Mouse (Mus musculus) megakaryocyte, adult 5-6 weeks (primary cell): ENCODE measurements around the gene Kcng4. TPM values are rescaled to one million over a fixed set of nuclear protein-coding genes. Genes with fewer than 3 reads are reported as not detected.
A peak's percentile ranks its signal among the peaks of the same experiment; 100 is the strongest.

Experiments
- ATAC-seq: 2 replicates; pipeline ENCODE4 v1.8.0; 2016; ENCODE audit warnings: mild to moderate bottlenecking, inconsistent platforms; ENCODE audit not compliant: poor library complexity, severe bottlenecking
- total RNA-seq, 2 experiments: library from RNA; stranded (forward) in 1 of 2; stranded (reverse) in 1 of 2; fragments of 153-499, 151-499 nt in 1 of 2; fragments of 221-1000, 200-1000 nt in 1 of 2; gene quantifications; 2 replicates each; pipeline versions ENCODE4 v1.2.3 to v1.2.4; 2015 to 2017

Gene Kcng4
- not detected in 2 replicates for total RNA-seq (2015)
- not detected in 2 replicates for total RNA-seq (2017)

DNA sequence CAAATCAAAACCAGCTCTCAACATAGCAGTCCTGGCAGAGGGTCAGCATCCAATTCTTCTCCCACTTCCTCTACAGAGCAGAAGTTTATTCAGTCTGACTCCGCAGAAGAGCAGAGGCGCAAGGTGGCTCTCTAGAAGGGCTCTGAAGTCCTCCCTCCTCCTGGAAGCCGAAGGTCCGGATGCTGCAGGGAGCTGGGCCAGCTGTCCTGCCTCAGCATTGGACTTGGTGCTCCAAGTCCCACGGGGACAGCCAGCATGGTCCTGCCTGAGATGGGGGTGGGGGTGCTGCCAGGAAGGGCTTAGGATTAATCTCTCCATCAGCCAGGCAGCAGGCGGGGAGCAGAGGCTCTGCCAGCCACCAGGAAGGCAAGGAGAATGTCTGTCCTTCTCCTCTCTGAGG lies at the start of gene Kcng4:
Gene Kcng4 (minus strand): TSS at position 303 of the 400 bp plus-strand sequence.
- ATAC-seq = no peak

DNA sequence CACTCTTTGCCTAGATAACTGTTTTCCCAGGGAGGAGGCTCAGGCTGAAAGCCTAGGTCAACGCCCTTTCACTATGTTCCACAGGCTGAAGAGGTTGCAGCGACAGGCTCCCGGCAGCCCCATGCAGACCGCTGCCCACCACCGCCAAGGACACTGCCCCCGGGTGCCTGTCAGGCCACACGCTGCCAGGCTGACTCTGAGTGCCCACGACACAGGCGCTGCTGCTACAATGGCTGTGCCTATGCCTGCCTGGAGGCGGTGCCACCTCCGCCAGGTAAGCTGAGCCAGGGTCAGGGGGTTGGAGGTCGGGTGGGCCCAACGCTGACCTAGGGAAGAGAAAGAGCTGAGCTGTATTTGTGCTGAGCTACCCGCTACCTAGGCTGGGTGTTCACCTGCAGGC lies 43.7 kb upstream of the Kcng4 start:
- ATAC-seq = no peak

DNA sequence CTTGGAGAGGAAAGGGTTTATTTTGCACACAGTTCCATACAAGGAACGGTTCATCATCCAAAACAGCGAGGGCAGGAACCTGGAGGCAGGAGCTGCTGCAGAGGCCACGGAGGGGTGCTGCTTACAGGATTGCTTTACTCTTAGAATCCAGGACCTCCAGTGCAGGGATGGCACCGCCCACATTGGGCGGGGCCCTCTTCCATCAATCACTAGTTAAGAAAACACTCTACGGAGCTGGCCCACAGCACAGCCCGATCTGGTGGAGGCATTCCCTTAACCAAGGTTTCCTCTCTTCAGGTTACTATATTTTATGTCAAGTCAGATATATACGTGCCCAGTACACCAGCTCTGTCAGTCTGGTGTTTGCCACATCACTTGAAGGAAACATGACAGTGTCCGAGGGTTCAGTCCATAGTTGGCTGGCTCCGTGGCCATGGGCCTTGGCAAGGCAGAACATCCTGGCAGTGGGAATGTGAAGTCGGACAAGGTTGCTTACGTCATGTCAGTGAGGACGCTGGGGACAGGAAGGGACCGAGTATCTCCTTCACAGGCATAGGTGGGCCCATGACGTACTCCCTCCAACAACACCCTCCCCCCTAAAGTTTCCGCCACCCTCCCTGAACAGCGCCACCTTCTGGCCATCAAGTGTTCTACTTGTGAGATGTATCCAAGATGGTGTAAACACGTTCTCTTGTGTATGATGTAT lies 42.8 kb upstream of the Kcng4 start:
- ATAC-seq = no peak

DNA sequence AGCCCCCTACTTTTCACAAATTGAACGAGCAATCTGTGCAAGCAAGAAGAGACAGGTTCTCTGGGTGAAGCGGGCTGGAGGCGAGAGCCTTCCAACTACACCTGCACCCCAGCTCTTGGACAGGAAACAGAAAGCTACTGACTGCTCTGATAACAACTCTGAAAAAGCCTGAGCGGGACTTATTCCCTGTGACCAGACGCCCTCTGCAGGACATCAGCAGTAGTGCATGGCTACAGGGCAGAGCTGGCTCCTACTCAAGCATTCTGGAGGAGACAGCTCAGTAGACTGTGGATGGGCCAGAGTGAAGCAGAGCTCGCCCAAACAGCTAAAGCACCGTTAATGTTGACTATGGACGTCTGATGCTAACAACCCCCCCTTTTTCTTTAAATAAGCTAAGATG lies 40.9 kb upstream of the Kcng4 start:
- peak; percentile 88 for ATAC-seq

DNA sequence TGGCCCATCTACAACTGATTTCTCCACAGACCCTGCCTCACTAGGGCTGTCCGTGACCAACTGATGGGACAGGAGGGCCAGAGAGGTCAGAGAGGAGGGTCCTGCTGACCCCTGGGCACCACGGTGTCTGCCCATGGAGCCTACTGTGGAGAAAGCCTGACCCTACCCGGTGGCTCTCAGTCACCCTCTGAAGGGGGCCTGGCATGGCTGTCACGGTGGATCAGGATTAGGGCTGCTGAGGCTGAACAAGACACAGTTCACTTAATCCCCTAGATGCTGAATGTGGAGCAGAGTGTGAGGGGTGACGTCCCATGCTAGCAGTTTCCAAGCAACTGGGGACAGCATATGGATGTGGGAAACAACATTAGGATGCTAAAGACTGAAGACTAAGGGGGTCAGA lies 40.0 kb upstream of the Kcng4 start:
- ATAC-seq = no peak

DNA sequence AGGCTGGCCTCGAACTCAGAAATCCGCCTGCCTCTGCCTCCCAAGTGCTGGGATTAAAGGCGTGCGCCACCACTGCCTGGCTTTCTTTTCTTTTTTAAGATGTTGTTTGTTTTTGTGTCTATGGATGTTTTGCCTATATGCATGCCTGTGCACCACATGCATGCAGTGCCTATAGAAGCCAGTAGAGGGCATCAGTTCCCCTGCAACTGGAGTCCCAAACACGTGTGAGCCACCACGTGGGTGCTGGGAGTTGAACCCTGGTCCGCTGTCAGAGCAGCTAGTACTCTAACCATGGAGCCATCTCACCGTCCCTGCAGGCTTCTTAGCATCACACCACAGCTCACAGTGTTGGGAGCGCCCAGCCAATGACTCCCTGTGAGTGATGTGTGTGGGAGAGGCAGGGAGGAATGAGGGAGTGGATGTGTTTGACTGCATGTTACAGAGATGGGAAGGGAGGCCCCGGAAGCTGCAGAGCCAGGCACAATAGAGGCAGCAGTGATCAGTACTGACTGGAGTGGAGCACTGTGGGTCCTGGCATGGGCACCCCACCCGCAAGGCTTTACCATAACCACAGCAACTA lies 38.6 kb upstream of the Kcng4 start:
- no peak for ATAC-seq

DNA sequence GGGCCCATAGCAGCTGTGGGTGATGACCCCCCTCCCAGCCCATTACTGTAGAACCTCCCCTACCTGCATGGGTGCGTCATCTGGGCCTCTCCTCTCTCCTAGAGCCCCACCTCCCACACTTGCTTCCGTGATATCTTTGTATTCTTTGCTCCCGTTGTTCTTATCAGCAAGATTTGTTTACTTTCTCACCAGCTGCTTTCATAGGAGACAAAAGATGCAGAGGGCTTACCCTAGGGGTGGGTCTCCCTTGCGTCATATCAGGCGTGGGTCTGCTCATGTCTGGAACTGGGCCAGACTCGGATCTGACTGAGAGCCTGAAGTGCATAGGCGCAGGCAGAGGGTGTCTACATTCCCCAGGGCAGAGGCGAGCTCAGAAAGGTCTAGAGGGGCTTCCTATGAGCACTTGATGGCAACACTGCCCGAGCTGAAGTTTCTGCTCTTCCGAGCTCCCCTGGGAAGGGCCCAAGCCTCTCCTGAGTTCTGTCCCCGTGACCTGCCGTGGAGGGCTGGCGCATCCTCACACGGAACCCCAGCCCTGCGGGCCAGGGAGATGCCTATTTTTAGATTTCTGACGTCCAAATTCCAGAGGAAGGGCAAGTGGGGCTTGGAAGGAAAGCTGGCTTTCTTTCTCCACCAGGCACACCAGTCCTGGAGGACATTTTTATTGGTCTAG lies 35.1 kb upstream of the Kcng4 start:
- no peak for ATAC-seq

DNA sequence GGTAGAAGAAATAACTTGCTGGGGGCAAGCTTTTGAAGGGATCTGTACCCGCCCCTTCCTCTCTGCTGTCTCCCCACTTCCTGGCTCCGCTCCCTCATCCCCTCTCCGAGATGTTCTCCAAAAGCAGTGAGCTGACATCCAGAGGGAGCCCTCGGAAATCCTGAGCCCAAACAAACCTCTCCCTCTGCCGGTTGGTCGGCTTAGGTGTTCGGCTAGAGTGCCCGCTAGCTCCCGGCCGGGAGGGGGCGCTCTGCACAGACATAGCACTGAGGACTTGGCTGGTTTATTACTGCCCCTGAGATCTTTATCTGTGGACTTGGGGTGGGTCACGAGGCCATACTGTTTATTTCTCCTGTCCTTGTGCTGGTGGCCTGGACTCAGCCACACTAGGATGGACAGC lies 33.8 kb upstream of the Kcng4 start:
- no peak for ATAC-seq

DNA sequence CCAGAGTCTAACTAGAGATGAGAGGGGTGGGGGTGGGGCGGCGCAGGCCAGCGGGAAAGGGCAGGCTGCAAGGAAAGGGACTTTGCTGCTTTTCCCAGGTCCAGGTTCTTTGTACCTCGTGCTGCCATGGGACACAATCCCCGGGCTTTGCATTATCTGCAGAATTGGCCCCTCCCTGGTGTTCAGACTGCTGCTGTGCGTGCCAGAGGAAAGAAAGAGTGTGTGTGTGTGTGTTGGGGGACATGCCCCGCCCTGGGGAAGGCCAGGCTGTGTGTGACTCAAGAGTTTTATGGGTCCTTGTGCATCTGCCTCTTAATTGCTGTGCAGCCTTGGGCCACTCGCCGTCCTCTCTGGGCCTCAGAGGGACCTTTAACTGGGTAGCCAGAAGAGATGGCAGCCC lies 33.0 kb upstream of the Kcng4 start:
- ATAC-seq = no peak

DNA sequence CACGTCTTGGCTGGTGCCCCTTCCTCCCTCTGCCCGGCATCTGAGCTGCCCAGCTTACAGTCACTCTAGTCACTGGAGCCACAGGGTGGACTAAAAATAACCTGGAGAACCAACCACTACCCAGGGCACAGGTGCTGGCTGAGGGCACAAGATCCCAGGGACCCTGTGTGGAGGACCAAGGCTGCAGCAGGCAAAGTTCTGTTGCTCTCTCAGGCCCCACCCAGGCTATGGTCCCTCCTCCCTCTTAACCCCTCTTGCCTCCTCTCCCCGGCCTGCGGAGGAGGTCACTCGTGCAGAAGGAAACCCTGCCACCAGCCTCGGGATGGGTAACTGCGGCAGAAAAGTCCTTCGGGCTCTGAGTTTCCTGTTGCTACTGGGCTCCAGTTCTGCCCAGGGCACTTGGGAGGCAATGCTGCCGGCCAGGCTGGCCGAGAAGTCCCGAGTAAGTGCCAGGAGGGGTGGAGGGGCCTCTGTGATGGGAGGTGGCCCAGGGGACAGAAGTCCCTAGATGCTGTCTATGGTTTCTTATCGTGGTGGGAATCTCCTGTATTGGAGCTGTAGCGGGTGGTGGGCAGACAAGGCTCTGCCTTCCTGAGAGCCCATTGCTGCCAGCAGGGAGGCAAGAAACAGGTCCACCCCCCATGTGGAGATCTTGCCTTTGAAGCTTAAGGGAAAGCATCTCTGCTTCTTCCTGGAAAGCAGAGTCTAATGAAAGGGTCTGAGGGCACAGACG lies 30.9 kb upstream of the Kcng4 start, which contains the start of gene Wfdc1:
Gene Wfdc1 (plus strand): TSS at position 147 of the 733 bp plus-strand sequence.
- no peak for ATAC-seq

DNA sequence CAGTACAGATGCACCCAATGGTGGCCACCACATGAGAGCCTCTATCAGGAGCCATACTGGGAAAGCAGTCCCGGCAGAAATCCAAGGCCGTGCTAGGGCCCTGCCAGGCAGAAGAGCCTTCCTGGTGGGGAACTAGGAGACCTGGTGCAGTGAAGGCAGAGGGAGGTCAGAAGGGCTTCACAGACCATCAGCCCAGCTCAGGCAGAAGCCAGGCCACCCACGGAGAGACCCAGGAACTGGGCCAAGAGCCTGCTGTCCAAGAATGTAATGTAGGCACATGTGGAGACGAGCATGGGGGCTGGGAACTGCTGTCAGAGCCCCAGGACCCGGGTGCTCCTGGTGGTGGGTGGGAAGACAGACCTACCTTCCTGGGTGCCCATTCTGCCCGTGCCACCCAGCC lies 29.8 kb upstream of the Kcng4 start:
- ATAC-seq = no peak

DNA sequence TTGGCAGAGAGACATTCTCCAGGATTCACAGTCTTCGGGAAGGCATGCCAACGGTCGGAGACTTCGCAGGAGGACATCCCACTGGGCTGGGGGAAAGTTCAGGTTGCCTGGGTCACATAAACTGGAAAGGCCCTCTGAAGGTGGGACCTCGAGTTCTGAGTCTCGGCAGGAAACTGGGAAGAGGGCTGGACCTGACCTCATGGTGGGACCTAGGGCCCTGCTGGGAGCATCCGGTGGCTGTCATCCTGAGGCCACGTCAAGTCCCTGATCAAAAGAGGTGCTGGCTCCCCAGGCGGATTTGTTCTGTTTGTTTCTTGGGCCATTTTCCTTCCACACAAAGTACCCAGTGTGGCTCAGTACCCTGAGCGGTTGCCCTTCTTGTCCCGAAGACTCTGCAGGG lies 28.0 kb upstream of the Kcng4 start:
- no peak for ATAC-seq

DNA sequence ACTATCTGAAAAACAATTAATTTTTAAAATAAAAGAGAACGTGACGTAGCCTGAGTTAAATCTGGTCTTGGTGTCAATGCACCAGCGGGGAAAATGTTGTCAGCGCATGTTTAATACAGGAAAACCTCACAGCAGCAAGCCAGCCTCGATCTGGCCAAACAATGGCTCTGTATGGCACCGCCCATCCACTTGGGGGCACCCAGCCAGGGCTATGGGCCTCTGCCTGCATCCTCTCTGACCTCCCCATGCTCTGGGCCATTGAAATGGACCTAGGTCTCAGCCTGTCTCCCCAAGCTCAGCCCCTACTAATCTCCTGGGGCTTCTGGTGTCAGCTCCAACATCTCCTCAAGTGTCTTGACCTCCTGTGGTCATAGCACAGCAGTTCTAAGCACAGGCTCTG lies 26.4 kb upstream of the Kcng4 start:
- no peak for ATAC-seq

DNA sequence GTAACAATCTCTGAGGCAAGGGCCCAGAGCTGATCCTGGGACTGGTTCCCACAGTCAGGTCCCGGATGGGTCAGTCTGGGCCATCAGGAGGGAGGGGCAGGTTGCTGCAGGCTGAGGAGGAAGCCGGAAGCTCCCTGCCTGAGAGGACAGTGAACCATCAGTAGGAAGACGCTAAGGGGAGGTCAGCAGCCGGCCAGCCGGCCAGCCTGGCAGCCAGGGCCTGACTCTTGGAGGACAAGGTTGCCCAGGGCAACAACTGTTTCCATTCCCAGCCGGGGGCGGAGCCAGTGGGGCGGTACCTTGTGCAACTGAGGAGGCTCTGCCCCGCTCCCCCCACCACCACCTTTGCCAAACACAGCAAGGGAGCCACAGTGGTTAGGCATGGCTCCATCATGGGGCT lies 25.6 kb upstream of the Kcng4 start:
- ATAC-seq = no peak

DNA sequence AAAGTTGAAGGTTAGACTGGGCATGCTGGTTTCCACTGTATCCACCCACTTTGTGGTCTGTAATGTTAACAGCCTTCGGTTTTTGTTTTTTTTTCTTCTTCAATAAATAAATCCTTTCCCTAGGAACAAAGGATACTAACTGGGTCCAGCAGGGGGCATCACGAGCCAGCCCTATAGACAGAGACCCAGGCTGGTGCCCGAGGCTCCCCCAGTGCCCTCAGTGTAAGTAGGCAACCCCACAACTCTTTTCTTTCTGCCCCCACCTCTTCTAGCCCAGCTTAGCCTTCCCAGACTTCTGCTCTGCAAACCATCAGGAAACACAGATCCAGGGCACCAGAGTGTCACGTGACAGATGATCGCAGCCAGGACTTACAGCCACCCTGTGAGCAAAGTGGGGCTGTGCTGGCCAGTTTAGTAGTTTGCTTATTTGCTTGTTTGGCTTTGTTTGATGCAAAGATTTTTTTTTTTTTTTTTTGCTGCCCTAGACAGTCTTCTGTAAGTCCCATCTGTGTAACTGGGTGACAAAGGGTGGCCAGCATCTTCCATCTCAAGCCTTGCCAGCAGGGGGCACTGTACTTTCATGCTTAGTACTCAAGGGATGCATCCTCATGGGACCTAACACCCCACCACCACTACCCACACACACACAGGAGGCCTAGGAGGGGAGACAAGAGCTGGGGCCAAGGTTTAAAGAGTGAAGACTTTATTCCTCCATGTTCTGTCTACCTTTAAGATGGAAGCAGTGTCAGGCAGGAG lies 21.4 kb upstream of the Kcng4 start:
- ATAC-seq = no peak

DNA sequence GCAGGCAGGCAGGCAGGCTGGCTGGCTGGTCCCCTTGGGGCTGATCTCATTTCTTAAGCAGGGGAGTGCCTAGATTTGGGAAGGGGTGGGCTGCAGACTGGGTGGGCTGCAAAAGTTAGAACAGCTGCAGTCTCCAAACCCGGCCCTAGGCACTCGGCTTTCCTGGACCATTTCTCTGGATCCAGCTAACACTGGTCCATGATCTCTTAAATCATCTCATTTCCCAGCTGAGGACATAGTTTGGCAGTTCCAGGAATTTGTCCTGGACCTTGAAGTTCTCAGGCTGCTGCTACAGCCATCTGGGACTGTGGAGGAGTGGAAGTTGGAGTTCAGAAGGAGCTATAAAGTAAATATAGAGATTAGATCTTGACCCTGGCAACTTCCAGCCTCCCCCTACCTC lies 15.8 kb upstream of the Kcng4 start:
- ATAC-seq = no peak

DNA sequence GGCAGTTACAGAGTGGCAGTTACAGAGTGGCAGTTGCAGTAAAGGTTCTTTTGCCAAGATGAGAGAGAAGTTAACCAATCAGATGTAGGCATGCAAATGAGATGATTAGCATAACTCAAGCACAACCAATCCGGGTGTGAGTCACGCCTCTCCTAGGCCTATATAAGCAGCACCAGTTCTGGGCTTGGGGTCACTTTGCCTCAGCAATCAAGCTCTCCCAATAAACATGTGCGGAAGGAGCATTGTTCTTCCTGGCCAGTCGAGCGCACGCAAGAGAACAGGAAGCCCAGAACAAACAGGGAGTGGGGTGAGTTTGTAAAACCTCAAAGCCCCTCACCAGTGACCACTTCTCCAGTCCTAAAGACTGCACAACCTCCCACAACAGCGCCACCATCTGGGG lies 11.4 kb upstream of the Kcng4 start:
- ATAC-seq = no peak

DNA sequence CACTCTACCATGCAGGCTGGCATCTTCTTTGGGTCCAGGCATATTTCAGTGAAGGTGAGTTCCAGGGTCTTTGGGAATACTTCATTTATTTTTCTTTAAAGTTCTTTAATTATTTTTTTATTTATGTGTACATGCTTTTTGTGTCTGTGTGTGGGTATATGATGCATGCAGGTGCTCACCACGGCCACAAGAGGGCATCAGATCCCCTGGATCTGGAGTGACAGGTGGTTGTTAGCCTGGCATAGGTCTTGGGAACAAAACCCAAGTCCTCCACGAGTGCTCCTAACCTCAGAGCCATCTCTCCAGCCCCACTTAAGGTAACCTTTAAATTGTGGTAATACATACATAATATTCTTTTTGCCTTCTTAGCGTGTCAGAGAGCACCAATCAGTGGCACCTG lies 10.7 kb upstream of the Kcng4 start:
- ATAC-seq = no peak

DNA sequence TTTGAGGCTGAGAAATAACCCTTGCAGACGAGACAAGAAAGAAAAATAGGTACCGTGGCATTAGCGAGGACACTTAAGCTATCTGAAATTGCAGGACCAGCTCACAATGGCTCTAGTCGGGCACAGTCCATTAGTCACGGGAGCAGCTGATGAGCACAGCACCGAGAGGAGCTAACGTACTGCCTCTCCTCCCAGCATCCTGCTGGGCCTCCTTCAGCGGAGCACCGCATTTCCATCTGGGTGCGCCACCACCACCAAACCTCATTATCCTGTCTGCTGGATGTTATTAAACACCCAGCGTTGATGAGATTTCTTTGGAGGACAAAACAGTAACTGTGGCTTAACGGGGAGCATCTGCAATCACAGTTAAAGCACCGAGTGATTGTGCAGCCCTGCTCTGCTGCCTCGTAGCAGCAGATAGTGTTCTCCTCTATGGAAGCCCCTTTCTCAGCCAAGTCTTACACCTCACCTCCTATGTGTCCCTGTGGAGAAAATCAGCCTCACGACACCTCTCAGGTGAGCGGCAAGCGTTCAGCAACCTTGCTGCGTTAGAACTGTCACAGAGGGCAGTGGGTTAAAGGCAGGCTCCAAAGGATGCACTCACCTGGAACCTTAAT lies 9.6 kb upstream of the Kcng4 start:
- ATAC-seq = no peak

DNA sequence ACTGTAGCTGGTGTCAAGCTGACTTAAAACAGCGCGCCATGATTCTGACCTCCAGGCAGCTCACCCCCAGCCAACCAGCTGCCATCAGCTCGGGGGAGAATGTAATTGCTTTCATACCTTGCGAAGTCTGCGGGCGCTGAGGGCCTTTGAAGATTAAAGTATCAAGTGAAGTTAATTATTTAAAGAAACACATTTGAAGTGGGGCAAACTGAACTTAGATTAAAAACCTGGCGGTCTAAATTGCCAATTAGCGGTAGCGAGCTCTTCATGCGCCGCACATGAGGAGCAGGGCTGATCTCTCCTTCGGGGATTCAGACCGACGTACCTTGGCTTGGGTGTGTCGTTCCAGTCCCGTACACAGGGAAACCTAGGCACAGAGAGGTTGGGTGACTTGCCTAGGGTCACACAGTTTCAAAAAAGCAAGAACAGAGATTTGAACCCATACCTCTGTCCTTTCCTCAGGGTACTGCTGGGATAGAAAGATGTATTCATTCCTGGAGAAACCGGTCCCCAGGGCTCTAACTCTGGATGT lies 9.0 kb upstream of the Kcng4 start:
- ATAC-seq = no peak
